Mouse (Mus musculus): ENCODE results near the gene Gdf3. TPM values are rescaled to one million over a fixed set of nuclear protein-coding genes. Genes with fewer than 3 reads are reported as not detected.

The Gdf3 gene
- not detected in 2 replicates for polyA plus RNA-seq (2015; fragmentation: Nextera tagmentation; extraction: Ambion mirVana)

GRCm38 (mm10) chr6:122609771-122610170 lies at the start of gene Gdf3:
TSS of gene Gdf3 (minus strand) at chr6:122610087.

GRCm38 (mm10) chr6:122626110-122626509 lies 16.2 kb upstream of the Gdf3 start, which contains the start of gene Dppa3:
TSS of gene Dppa3 (plus strand) at chr6:122626410.

GRCm38 (mm10) chr6:122602242-122602991 lies 7.5 kb downstream of the Gdf3 start, which contains the start of gene Apobec1:
TSS of gene Apobec1 (minus strand) at chr6:122602444.

Other genes with a start within 250 kb of the Gdf3 start
- 0.38 and 0.48 TPM in 2 replicates for gene Rimklb, start 111.3 kb downstream of the Gdf3 start, polyA plus RNA-seq (2015; fragmentation: Nextera tagmentation; extraction: Ambion mirVana)
- gene Mfap5, start 104.2 kb downstream of the Gdf3 start, polyA plus RNA-seq (2015; fragmentation: Nextera tagmentation; extraction: Ambion mirVana): 270 and 326 TPM in 2 replicates
- gene Aicda, start 56.3 kb downstream of the Gdf3 start, polyA plus RNA-seq (2015; fragmentation: Nextera tagmentation; extraction: Ambion mirVana): not detected in 2 replicates
- 2.3 and 3.5 TPM in 2 replicates for gene Apobec1, start 7.6 kb downstream of the Gdf3 start, polyA plus RNA-seq (2015; fragmentation: Nextera tagmentation; extraction: Ambion mirVana)
- gene Dppa3, start 16.3 kb upstream of the Gdf3 start, polyA plus RNA-seq (2015; fragmentation: Nextera tagmentation; extraction: Ambion mirVana): not detected in 2 replicates
- 0.06 TPM in 1 of 2 replicates, not detected in the other for gene Nanog, start 97.4 kb upstream of the Gdf3 start, polyA plus RNA-seq (2015; fragmentation: Nextera tagmentation; extraction: Ambion mirVana)
- gene Slc2a3, start 191.6 kb upstream of the Gdf3 start, polyA plus RNA-seq (2015; fragmentation: Nextera tagmentation; extraction: Ambion mirVana): 1.9 and 2.5 TPM in 2 replicates
- 4.7 TPM in 2 replicates for gene Foxj2, start 209.8 kb upstream of the Gdf3 start, polyA plus RNA-seq (2015; fragmentation: Nextera tagmentation; extraction: Ambion mirVana)
- 3.0 and 4.0 TPM in 2 replicates for gene C3ar1, start 246.1 kb upstream of the Gdf3 start, polyA plus RNA-seq (2015; fragmentation: Nextera tagmentation; extraction: Ambion mirVana)

Data from skeletal muscle tissue, postnatal 0 days (tissue).